Mouse (Mus musculus): ENCODE measurements at regions not wholly inside any gene's neighbourhood (a gene's known extent, or its start where the extent isn't known, plus 50 kb on each side); places are given as distances from the start of the nearest gene placed in this dataset.

- ATAC-seq, result no peak
- 93% methylated on average over 4 of the region's 4 CpGs for WGBS
- Histone ChIP-seq H3K4me3 (replicated peaks) (no peak overlapping the region), H3K27me3 (no peaks in the 10 kb centered on the region), H3K9me3 (no peaks in the 10 kb centered on the region), H3K36me3 (no peaks in the 10 kb centered on the region), H3K4me1 (replicated peaks) (no peaks in the 10 kb centered on the region), H3K27ac (no peak overlapping the region), H3K4me2 (replicated peaks) (no peak overlapping the region), H3K9ac (replicated peaks) (no peak overlapping the region)
These were observed 293.9 kb downstream of the Lyplal1 start for GRCm38 (mm10) chr1:185823226-185823625.

- Histone ChIP-seq H3K9ac (replicated peaks) (no peak overlapping the region), H3K4me2 (replicated peaks) (no peak overlapping the region), H3K4me3 (replicated peaks) (no peak overlapping the region), H3K4me1 (replicated peaks) (no peaks in the 10 kb centered on the region), H3K27me3 (no peaks in the 10 kb centered on the region), H3K36me3 (no peaks in the 10 kb centered on the region), H3K9me3 (no peaks in the 10 kb centered on the region), H3K27ac (no peak overlapping the region)
- ATAC-seq, result no peak
- WGBS, result 48% methylated on average over 5 of the region's 5 CpGs
These were observed 293.2 kb downstream of the Lyplal1 start for GRCm38 (mm10) chr1:185823956-185824355.

- H3K27ac ChIP-seq, result no peak overlapping the region
- whole genome bisulfite sequencing, result 90% methylated on average over 2 of the region's 2 CpGs
- H3K36me3 ChIP-seq, result no peaks in the 10 kb centered on the region
- H3K9ac ChIP-seq (replicated peaks), result no peak overlapping the region
- H3K4me1 ChIP-seq (replicated peaks), result no peaks in the 10 kb centered on the region
- H3K4me2 ChIP-seq (replicated peaks), result no peak overlapping the region
- no peaks in the 10 kb centered on the region for H3K9me3 ChIP-seq
- H3K4me3 ChIP-seq (replicated peaks), result no peak overlapping the region
- H3K27me3 ChIP-seq, result no peaks in the 10 kb centered on the region
- no peak for ATAC-seq
These were observed 289.1 kb downstream of the Lyplal1 start for GRCm38 (mm10) chr1:185827986-185828385.

DNA sequence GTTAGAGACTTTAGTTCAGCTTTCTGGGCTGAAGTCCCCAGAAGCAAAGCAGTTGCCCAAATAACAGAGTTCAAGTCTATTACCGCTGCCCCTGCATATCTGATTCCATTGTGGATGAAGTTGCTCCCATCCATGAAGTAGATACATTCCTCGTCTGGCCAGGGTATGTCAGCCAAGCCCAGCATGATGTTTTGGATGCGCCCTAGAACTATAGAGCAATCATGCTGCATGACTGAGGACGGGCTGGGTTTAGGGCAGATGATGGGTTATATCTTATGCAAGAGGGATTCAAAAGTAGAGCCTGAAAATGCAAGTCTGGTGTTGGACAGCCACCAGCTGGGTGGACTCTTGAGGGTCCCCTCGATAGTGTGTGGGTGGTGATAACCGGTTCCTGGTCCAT, 288.6 kb downstream of the Lyplal1 start:
- Histone ChIP-seq H3K36me3 (no peaks in the 10 kb centered on the region), H3K27ac (no peak overlapping the region), H3K9me3 (no peaks in the 10 kb centered on the region), H3K4me1 (replicated peaks) (no peaks in the 10 kb centered on the region), H3K9ac (replicated peaks) (no peak overlapping the region), H3K4me3 (replicated peaks) (no peak overlapping the region), H3K4me2 (replicated peaks) (no peak overlapping the region), H3K27me3 (no peaks in the 10 kb centered on the region)
- ATAC-seq, result no peak
- WGBS, result 91% methylated on average over 6 of the region's 6 CpGs

GRCm38 (mm10) chr1:185832059-185832458, 285.1 kb downstream of the Lyplal1 start:
- no peak for ATAC-seq
- H3K9ac ChIP-seq (replicated peaks), result no peak overlapping the region
- no peak overlapping the region for H3K4me2 ChIP-seq (replicated peaks)
- WGBS, result 87% methylated on average over 4 of the region's 4 CpGs
- H3K4me3 ChIP-seq (replicated peaks), result no peak overlapping the region
- no peaks in the 10 kb centered on the region for H3K4me1 ChIP-seq (replicated peaks)
- H3K27ac ChIP-seq, result no peak overlapping the region
- no peaks in the 10 kb centered on the region for H3K9me3 ChIP-seq
- no peaks in the 10 kb centered on the region for H3K36me3 ChIP-seq
- H3K27me3 ChIP-seq, result no peaks in the 10 kb centered on the region

- H3K9me3 ChIP-seq, result no peaks in the 10 kb centered on the region
- H3K9ac ChIP-seq (replicated peaks), result no peak overlapping the region
- no peak for ATAC-seq
- 70% methylated on average over 6 of the region's 6 CpGs for WGBS
- no peaks in the 10 kb centered on the region for H3K27me3 ChIP-seq
- no peak overlapping the region for H3K4me3 ChIP-seq (replicated peaks)
- H3K4me1 ChIP-seq (replicated peaks), result no peaks in the 10 kb centered on the region
- H3K27ac ChIP-seq, result no peak overlapping the region
- H3K4me2 ChIP-seq (replicated peaks), result no peak overlapping the region
- H3K36me3 ChIP-seq, result no peaks in the 10 kb centered on the region
These were observed 282.9 kb downstream of the Lyplal1 start for GRCm38 (mm10) chr1:185834171-185834570.

DNA sequence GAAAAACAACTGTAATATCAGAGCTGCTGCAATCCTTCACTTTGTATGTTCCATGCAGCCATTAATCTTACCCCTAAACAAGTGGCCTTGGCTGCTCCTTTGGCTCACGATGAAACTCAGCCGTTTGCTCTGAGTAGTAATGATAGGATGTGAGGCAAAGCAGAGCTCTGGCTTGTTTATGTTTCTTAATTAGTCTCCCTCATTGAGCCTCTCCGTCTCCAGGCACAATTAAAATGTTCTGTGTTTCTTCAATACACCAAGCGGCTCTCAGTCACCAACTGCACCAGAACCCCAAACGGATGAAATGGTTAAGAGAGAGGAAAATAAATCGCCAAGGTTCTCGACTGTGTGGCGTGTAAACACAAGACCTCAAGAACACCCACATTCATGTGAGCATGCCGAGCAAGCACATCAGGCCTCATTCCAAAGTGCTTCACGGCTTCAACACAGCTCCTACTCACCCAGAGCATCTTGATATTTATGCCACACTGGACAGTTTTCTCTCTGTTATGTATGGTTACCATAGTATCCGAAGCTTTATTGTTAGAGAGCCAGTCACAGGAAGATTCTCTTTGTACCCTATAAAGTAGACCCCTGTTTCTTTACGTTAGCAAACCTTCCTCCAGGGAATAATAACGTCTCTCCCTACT, 280.4 kb downstream of the Lyplal1 start:
- no peaks in the 10 kb centered on the region for H3K4me1 ChIP-seq (replicated peaks)
- H3K36me3 ChIP-seq, result no peaks in the 10 kb centered on the region
- 74% methylated on average over 13 of the region's 13 CpGs for WGBS
- no peak for ATAC-seq
- no peak overlapping the region for H3K4me2 ChIP-seq (replicated peaks)
- no peak overlapping the region for H3K9ac ChIP-seq (replicated peaks)
- H3K4me3 ChIP-seq (replicated peaks), result no peak overlapping the region
- H3K9me3 ChIP-seq, result no peaks in the 10 kb centered on the region
- H3K27ac ChIP-seq, result no peak overlapping the region
- no peaks in the 10 kb centered on the region for H3K27me3 ChIP-seq

GRCm38 (mm10) chr1:185842481-185842880, 274.6 kb downstream of the Lyplal1 start:
- Histone ChIP-seq H3K9ac (replicated peaks) (no peak overlapping the region), H3K4me1 (replicated peaks) (no peaks in the 10 kb centered on the region), H3K9me3 (no peaks in the 10 kb centered on the region), H3K4me2 (replicated peaks) (no peak overlapping the region), H3K36me3 (no peaks in the 10 kb centered on the region), H3K27me3 (no peaks in the 10 kb centered on the region), H3K27ac (no peak overlapping the region), H3K4me3 (replicated peaks) (no peak overlapping the region)
- 89% methylated on average over 12 of the region's 12 CpGs for WGBS
- no peak for ATAC-seq

DNA sequence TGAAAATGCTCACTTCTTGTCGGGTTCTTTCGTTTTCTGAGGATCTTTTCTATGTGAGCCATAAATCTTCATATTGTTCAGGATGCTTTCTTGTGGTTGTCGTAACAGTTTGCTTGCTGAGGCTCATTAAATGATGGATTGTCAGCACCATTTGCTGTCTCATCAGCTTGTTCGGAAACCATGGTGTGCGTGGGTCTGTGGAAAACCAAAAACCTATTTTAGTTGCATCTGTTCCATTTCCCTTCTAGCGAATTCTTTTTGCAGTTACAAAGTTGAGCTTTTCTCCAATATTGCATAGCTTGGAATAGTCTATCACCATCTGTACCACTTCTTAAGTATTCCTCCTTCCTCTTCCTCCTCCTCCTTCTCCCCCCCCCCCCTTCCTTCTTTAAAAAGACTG, 269.9 kb downstream of the Lyplal1 start:
- Histone ChIP-seq H3K27ac (no peak overlapping the region), H3K4me3 (replicated peaks) (no peak overlapping the region), H3K4me1 (replicated peaks) (no peaks in the 10 kb centered on the region), H3K4me2 (replicated peaks) (no peak overlapping the region), H3K9ac (replicated peaks) (no peak overlapping the region), H3K9me3 (no peaks in the 10 kb centered on the region), H3K27me3 (no peaks in the 10 kb centered on the region), H3K36me3 (no peaks in the 10 kb centered on the region)
- 93% methylated on average over 6 of the region's 6 CpGs for WGBS
- no peak for ATAC-seq

DNA sequence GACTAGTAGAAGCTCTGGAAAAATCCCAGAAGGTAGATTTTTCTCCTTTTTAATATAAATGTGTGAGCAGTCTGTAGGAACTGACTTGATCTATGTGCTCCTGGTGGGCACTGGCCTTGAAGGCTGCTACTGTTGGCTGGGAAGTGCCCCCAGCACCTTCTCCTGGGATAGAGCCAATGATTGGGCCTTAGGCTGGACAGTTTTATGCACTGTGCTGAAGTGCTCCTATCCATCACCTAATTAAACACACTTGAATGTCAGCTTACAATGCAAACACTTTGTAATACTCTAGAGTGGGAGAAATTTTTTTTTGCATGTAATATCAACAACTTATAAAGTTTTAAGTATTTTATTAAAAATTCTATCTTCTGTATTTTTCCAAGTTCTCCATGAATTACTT, 266.5 kb downstream of the Lyplal1 start:
- Histone ChIP-seq H3K4me1 (replicated peaks) (no peaks in the 10 kb centered on the region), H3K36me3 (no peaks in the 10 kb centered on the region), H3K9ac (replicated peaks) (no peak overlapping the region), H3K4me2 (replicated peaks) (no peak overlapping the region), H3K27me3 (no peaks in the 10 kb centered on the region), H3K4me3 (replicated peaks) (no peak overlapping the region), H3K27ac (no peak overlapping the region), H3K9me3 (no peaks in the 10 kb centered on the region)
- ATAC-seq, result no peak

GRCm38 (mm10) chr1:185851262-185851893, 265.7 kb downstream of the Lyplal1 start:
- Histone ChIP-seq H3K27ac (no peak overlapping the region), H3K27me3 (no peaks in the 10 kb centered on the region), H3K36me3 (no peaks in the 10 kb centered on the region), H3K9ac (replicated peaks) (no peak overlapping the region), H3K4me1 (replicated peaks) (no peaks in the 10 kb centered on the region), H3K9me3 (no peaks in the 10 kb centered on the region), H3K4me3 (replicated peaks) (no peak overlapping the region), H3K4me2 (replicated peaks) (no peak overlapping the region)
- no peak for ATAC-seq
- whole genome bisulfite sequencing, result 65% methylated on average over 5 of the region's 5 CpGs

- Histone ChIP-seq H3K4me2 (replicated peaks) (no peak overlapping the region), H3K9ac (replicated peaks) (no peak overlapping the region), H3K9me3 (no peaks in the 10 kb centered on the region), H3K4me1 (replicated peaks) (no peaks in the 10 kb centered on the region), H3K27ac (no peak overlapping the region), H3K27me3 (no peaks in the 10 kb centered on the region), H3K4me3 (replicated peaks) (no peak overlapping the region), H3K36me3 (no peaks in the 10 kb centered on the region)
- WGBS, result 92% methylated on average over 4 of the region's 4 CpGs
- ATAC-seq, result no peak
These were observed 255.4 kb downstream of the Lyplal1 start for GRCm38 (mm10) chr1:185861692-185862091.

DNA sequence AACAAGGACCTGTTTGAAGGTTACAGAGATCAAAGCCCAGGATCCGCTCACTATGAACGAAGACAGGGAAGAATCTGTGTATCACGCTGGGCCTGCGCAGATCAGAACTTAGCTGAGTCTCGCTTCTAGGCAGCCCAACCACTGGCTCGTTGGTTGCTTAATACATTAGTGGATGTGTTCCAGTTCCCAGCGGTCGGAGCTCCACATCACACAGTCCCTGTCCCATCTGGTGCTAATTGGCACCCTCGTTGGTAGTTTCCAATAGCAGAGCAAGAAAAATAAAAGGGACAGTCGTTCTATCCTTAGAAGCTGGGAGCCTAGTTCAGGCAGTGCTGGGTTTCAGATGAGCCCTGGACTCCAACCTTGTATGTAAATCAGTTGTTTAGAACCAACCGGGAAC, 251.2 kb downstream of the Lyplal1 start:
- no peaks in the 10 kb centered on the region for H3K36me3 ChIP-seq
- H3K27ac ChIP-seq, result no peak overlapping the region
- H3K4me2 ChIP-seq (replicated peaks), result no peak overlapping the region
- no peak overlapping the region for H3K4me3 ChIP-seq (replicated peaks)
- WGBS, result 84% methylated on average over 11 of the region's 11 CpGs
- H3K4me1 ChIP-seq (replicated peaks), result no peaks in the 10 kb centered on the region
- no peak overlapping the region for H3K9ac ChIP-seq (replicated peaks)
- no peaks in the 10 kb centered on the region for H3K27me3 ChIP-seq
- ATAC-seq, result no peak
- no peaks in the 10 kb centered on the region for H3K9me3 ChIP-seq

Measured in midbrain, embryonic 13.5 days (tissue).